Mouse (Mus musculus) neutrophil, adult 65 days (primary cell): ENCODE measurements around the gene Dnajc7. TPM values are rescaled to one million over a fixed set of nuclear protein-coding genes. Genes with fewer than 3 reads are reported as not detected.

Experiments
- total RNA-seq: library from RNA; stranded (reverse); gene quantifications from 2 replicates; pipeline ENCODE4 v1.2.4, GENCODE M21; 2023

Gene Dnajc7
- 130 and 149 TPM in 2 replicates for total RNA-seq

DNA sequence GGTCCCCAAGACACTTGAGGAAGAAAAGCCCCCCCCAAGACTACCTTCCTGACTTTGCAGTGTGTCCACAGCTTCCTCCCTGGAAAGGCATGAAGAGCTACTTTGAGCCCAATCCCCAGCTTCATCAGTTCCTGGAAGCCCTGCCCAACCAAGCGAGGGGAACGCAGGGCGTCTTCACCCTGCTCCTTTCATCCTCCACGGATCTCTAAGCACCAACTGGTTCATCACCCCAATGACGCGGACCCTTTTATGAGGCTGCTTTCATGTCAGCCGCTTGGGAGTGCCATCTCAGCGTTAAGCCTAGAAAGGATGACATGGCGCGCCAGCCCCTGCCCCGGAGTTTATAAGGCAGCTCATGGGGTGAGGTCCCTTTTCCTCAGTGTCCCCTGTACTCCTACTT lies at the start of gene Dnajc7:
Gene Dnajc7, minus strand, starts transcription at position 187 of the 400 bp plus-strand sequence.

DNA sequence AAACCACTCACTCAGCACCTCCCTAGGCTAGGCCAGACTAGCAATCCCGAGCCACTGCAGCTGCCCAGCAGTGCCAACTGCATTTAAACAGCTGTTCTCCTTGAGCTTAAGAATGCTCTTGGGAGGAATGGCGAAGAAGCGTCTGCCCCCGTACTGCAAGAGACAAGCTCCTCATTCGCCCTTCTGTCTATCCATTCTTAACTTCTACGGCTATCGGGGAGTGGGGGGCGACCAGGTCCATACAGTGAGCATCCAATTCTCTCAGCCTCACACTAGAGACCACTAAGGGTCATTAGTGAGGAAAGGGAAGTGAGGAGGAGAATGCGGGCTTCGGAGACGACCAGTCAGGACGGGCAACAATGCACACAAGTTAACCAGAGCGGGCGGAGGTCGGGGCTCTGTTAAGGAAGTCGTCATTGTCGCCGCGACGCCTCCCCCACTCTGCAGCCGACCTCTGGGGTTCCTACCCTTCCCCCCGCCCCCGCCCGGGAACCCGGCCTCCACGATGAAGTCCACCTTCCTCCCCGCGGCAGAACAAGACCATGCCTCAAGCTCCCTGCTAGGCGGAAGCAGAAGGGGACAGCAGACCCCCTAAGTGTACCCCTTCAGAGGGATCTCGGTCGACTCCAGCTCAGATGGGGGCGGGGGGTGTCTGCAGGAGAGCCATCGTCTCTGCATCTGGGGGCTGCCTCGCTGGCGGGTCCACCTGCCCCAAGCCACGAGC lies 1.0 kb downstream of the Dnajc7 start, which contains the start of gene Nkiras2:
Gene Nkiras2, plus strand, starts transcription at position 484 of the 724 bp plus-strand sequence.

DNA sequence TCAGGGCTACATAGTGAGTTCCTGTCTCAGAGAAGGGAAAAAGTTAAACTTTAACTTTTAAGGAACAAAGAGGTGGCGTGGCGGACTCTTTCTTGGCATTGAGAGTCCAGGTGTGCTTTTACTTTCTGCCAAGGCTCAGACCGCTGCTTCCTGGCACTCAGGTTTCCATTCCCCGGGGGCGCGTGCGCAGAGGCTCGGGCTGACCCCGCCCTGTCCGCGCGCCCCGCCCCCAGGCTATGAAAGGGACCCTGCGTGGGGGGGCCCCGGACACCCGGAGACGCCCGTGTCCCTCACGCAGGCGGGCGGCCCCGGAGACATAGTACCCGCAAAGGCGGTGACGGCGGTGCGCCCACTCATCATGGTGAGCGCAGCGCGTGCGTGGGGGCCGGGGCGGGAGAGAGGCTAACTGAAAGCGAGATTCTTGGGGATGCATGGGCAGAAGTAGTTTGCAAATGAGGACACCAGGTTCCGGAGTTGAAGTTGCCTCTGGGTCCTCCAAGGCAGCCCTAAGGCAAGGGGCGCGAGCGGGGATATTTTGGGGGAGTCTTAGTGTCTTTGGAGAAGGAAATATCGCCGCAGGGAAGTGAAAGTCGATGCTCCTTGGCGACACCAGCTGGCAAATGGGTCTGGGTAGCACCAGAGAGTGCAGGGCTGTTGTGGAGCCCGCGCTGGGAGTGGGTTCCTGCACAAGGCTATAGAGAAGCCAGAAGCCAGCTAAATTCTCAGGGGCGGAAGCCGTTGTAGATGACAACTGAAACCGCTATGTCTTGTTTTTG lies 45.1 kb downstream of the Dnajc7 start, which contains the start of gene Cnp:
Gene Cnp, plus strand, starts transcription at position 197 of the 776 bp plus-strand sequence.

DNA sequence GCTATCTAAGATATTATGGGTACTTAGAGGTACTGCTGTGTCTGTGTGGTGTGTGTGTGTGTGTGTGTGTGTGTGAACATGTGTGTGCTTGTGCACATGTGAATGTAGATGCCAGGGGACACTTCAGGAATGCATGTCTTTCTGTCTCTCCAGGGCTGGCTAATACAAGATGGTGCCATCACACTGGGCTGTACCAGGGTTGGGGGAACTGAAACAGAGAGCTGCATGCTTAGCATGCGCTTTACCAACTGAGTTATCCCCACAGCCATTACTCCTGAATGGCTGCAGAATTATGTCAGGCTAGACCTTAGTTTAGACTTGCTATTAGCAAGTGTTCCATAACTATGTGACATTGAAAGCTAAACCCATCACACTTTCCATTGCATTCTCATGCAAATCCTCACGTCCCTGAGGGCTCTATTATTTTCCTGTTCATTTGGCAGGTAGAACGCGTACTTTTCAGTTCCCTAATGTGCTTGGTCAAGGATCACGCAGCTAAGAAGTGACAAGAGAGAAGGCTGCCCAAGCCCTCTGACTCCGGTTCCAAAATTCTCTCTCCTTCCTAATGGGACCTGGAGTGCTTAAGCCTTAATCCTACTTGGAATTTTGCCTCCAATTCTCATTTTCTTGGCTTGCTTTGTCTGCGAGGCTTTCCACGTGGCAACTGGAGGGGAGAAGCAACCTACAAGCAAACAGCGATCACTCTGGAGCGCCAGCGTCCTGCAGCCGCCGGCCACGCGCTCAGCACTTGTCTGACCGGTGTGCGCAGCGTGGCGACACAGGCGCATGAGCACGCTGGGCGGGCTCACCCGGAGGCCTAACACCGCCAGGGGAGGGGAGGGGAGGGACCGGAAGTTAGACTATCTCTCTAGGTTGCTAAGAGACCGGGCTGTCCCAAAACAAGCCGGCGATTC lies 74.9 kb downstream of the Dnajc7 start, which contains the start of gene Ttc25:
Gene Ttc25, plus strand, starts transcription at position 776 of the 914 bp plus-strand sequence.

Other genes starting within 250 kb of the Dnajc7 start
- 15.8 and 23.9 TPM in 2 replicates for gene Jup, start 222.4 kb downstream of the Dnajc7 start, total RNA-seq
- gene P3h4, start 205.3 kb downstream of the Dnajc7 start, total RNA-seq = 0.22 and 0.23 TPM in 2 replicates
- 0.51 and 0.68 TPM in 2 replicates for gene Fkbp10, start 204.5 kb downstream of the Dnajc7 start, total RNA-seq
- gene Nt5c3b, start 178.4 kb downstream of the Dnajc7 start, total RNA-seq = 4.1 and 4.5 TPM in 2 replicates
- gene Klhl10, start 178.3 kb downstream of the Dnajc7 start, total RNA-seq = not detected in 2 replicates
- 15.6 and 20.5 TPM in 2 replicates for gene Klhl11, start 147.4 kb downstream of the Dnajc7 start, total RNA-seq
- gene Acly, start 92.2 kb downstream of the Dnajc7 start, total RNA-seq = 116 and 138 TPM in 2 replicates
- not detected in 2 replicates for gene Ttc25, start 74.6 kb downstream of the Dnajc7 start, total RNA-seq
- 8.8 and 11.1 TPM in 2 replicates for gene Cnp, start 45.3 kb downstream of the Dnajc7 start, total RNA-seq
- gene Nkiras2, start 924 bp downstream of the Dnajc7 start, total RNA-seq = 38.6 and 41.5 TPM in 2 replicates
- not detected in 2 replicates for gene Zfp385c, start 72.3 kb upstream of the Dnajc7 start, total RNA-seq
- gene Dhx58, start 84.1 kb upstream of the Dnajc7 start, total RNA-seq = 24.0 and 25.9 TPM in 2 replicates
- 7.2 and 8.3 TPM in 2 replicates for gene Kat2a, start 92.3 kb upstream of the Dnajc7 start, total RNA-seq
- not detected in 2 replicates for gene Hspb9, start 93.7 kb upstream of the Dnajc7 start, total RNA-seq
- gene Rab5c, start 118.0 kb upstream of the Dnajc7 start, total RNA-seq = 158 and 168 TPM in 2 replicates
- not detected in 2 replicates for gene Kcnh4, start 139.8 kb upstream of the Dnajc7 start, total RNA-seq
- gene Hcrt, start 142.8 kb upstream of the Dnajc7 start, total RNA-seq = not detected in 2 replicates
- 8.8 and 13.0 TPM in 2 replicates for gene Ghdc, start 150.8 kb upstream of the Dnajc7 start, total RNA-seq
- 82.0 and 86.7 TPM in 2 replicates for gene Stat5b, start 230.6 kb upstream of the Dnajc7 start, total RNA-seq
- 24.8 and 31.5 TPM in 2 replicates for gene Stat5a, start 239.2 kb upstream of the Dnajc7 start, total RNA-seq